8 mouse cellular contexts compared by ENCODE assay signal in the genomic region with DNA sequence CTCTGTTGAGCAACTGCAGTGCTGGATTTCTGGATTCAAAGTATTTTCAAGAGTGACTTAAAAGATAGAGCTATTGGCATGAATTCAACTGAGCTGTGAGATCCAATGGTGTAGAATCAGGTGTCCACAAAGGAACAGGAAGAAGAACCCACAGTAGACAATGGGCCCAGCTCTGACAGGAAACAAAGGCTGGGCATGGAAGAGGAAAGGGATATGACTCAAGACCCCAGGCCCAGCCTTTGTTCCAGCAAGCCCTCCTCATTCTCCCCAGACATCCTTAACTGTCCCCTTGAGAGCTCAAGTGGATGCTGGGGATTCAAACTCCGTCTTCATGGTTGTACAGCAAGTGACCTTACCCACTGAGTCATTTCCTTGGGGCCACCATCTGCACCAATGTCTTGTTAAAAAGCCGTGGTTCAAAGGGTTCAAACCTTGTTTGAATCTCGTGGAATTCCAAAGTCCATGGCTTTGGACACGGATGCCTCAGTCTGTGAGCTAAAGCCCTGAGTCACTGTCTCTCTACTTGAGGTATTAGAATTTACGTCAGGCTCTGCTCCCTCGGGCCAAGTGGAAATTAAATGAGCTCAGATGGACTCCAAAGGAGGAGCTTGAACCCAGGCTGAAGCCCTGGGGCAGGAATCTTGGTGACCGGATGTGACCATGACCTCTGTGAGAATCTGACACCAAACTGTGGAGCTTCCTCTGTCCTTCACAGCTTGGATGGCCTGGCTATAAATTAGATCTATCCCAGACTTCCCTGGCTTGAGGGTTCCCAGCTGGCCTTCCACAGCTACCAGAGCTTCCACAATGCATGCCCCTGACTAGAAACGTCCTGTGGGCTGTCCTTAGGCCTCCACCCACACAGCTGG. TPM values are rescaled to one million over a fixed set of nuclear protein-coding genes. Genes with fewer than 3 reads are reported as not detected.
DNase-seq lines count a peak whose midpoint lies in the region; ATAC-seq and TF ChIP-seq lines count a peak whose summit lies in the region.

No protein-coding gene starts in this region.

- H3K27ac ChIP-seq in hindbrain, embryonic 10.5 days: 0 out of 2 replicates have a peak overlapping the region, but pooled peaks have one; percentile 6
- H3K27ac ChIP-seq in hindbrain, embryonic 11.5 days (ENCODE audit: low read depth, low read length): no peak overlapping the region
- peak overlapping the region; percentile 46; the same call in 1 of the 2 replicates for H3K27ac ChIP-seq in intestine, postnatal 0 days (ENCODE audit: low read depth, low read length)
- H3K27ac ChIP-seq in lung, postnatal 0 days (ENCODE audit: low read length): peak overlapping the region; percentile 89
- H3K27ac ChIP-seq in midbrain, embryonic 16.5 days (ENCODE audit: low read length): no peak overlapping the region

- peaks cover 4% of the 10 kb centered on the region; the same call in 1 of the 2 replicates for H3K4me1 ChIP-seq in hindbrain, embryonic 10.5 days (replicated peaks)
- no peaks in the 10 kb centered on the region for H3K4me1 ChIP-seq in hindbrain, embryonic 11.5 days (replicated peaks; ENCODE audit: control insufficient read depth, insufficient read depth, low read length)
- H3K4me1 ChIP-seq in intestine, postnatal 0 days (replicated peaks; ENCODE audit: control insufficient read depth, insufficient read depth, low read length): no peaks in the 10 kb centered on the region
- peaks cover 8% of the 10 kb centered on the region; the same call in 1 of the 2 replicates for H3K4me1 ChIP-seq in lung, postnatal 0 days (ENCODE audit: insufficient read depth, low read depth, low read length)
- H3K4me1 ChIP-seq in midbrain, embryonic 16.5 days (ENCODE audit: control insufficient read depth, insufficient read depth, low read length): no peaks in the 10 kb centered on the region

- H3K9me3 ChIP-seq in hindbrain, embryonic 10.5 days: peaks cover 3% of the 10 kb centered on the region; the same call in 1 of the 2 replicates
- H3K9me3 ChIP-seq in hindbrain, embryonic 11.5 days (ENCODE audit: control insufficient read depth, low read length): no peaks in the 10 kb centered on the region
- no peaks in the 10 kb centered on the region for H3K9me3 ChIP-seq in intestine, postnatal 0 days (ENCODE audit: control insufficient read depth)
- no peaks in the 10 kb centered on the region for H3K9me3 ChIP-seq in lung, postnatal 0 days (ENCODE audit: low read length)
- no peaks in the 10 kb centered on the region for H3K9me3 ChIP-seq in midbrain, embryonic 16.5 days (replicated peaks; ENCODE audit: control insufficient read depth, low read length, poor library complexity, severe bottlenecking)

- ATAC-seq in hindbrain, embryonic 11.5 days (ENCODE audit: low FRiP score): no peak
- ATAC-seq in intestine, postnatal 0 days: 0 out of 2 replicates have a peak, but pooled peaks have one; percentile 19
- peak; percentile 75 for ATAC-seq in lung, postnatal 0 days
- ATAC-seq in midbrain, embryonic 16.5 days: no peak

- peaks cover 99% of the 10 kb centered on the region for H3K36me3 ChIP-seq in hindbrain, embryonic 10.5 days
- H3K36me3 ChIP-seq in hindbrain, embryonic 11.5 days (ENCODE audit: control insufficient read depth, insufficient read depth, low read length): 0 out of 2 replicates have a peak, but pooled peaks cover 3% of the 10 kb centered on the region
- H3K36me3 ChIP-seq in intestine, postnatal 0 days (ENCODE audit: control insufficient read depth, insufficient read depth): peaks cover 65% of the 10 kb centered on the region
- H3K36me3 ChIP-seq in lung, postnatal 0 days (ENCODE audit: insufficient read depth, low read length): peaks cover 55% of the 10 kb centered on the region
- no peaks in the 10 kb centered on the region for H3K36me3 ChIP-seq in midbrain, embryonic 16.5 days (ENCODE audit: control insufficient read depth, insufficient read depth, low read length)

- DNase-seq in hindbrain, embryonic 10.5 days (ENCODE audit: low spot score): no peak
- no peak for DNase-seq in hindbrain, embryonic 11.5 days (ENCODE audit: low spot score)
- DNase-seq in embryo, embryonic 11 days: peak; percentile 21
- DNase-seq in lung, postnatal 0 days (ENCODE audit: low spot score): peak; percentile 91
- no peak for DNase-seq in thymus, postnatal 10 days (ENCODE audit: low spot score in 2 of 2)
- no peak for DNase-seq in thymus, postnatal 25 days

- H3K4me2 ChIP-seq in hindbrain, embryonic 11.5 days (replicated peaks; ENCODE audit: low read depth, low read length): no peak overlapping the region
- H3K4me2 ChIP-seq in intestine, postnatal 0 days (replicated peaks; ENCODE audit: low read depth): no peak overlapping the region
- no peak overlapping the region for H3K4me2 ChIP-seq in lung, postnatal 0 days (replicated peaks; ENCODE audit: low read depth, low read length)
- H3K4me2 ChIP-seq in midbrain, embryonic 16.5 days (ENCODE audit: low read length): no peak overlapping the region

- TF ChIP-seq EP300 in lung, postnatal 0 days (IDR thresholded peaks at IDR 0.05): peak; percentile 76

- WGBS in hindbrain, embryonic 10.5 days: 74% methylated on average over 8 of the region's 8 CpGs
- WGBS in hindbrain, embryonic 11.5 days: 73% methylated on average over 8 of the region's 8 CpGs
- WGBS in intestine, postnatal 0 days: 55% methylated on average over 8 of the region's 8 CpGs
- 31% methylated on average over 8 of the region's 8 CpGs for WGBS in lung, postnatal 0 days
- WGBS in midbrain, embryonic 16.5 days: 75% methylated on average over 8 of the region's 8 CpGs

- TF ChIP-seq CTCF in intestine, postnatal 0 days (IDR thresholded peaks at IDR 0.05; ENCODE audit: low read depth): no peak
- TF ChIP-seq CTCF in lung, postnatal 0 days (IDR thresholded peaks at IDR 0.05): no peak

- no peak overlapping the region for H3K9ac ChIP-seq in hindbrain, embryonic 11.5 days (ENCODE audit: low read depth, low read length)
- H3K9ac ChIP-seq in intestine, postnatal 0 days (ENCODE audit: low read depth, low read length): no peak overlapping the region
- H3K9ac ChIP-seq in lung, postnatal 0 days (replicated peaks; ENCODE audit: low read depth): no peak overlapping the region
- H3K9ac ChIP-seq in midbrain, embryonic 16.5 days (ENCODE audit: low read depth, low read length): no peak overlapping the region

- H3K27me3 ChIP-seq in hindbrain, embryonic 10.5 days (ENCODE audit: insufficient read depth, poor library complexity, severe bottlenecking): no peaks in the 10 kb centered on the region
- H3K27me3 ChIP-seq in hindbrain, embryonic 11.5 days (ENCODE audit: control insufficient read depth, insufficient read depth, low read length): no peaks in the 10 kb centered on the region
- H3K27me3 ChIP-seq in intestine, postnatal 0 days (replicated peaks; ENCODE audit: control insufficient read depth, insufficient read depth, low read length): no peaks in the 10 kb centered on the region
- H3K27me3 ChIP-seq in lung, postnatal 0 days (replicated peaks; ENCODE audit: insufficient read depth, low read length): no peaks in the 10 kb centered on the region
- no peaks in the 10 kb centered on the region for H3K27me3 ChIP-seq in midbrain, embryonic 16.5 days (ENCODE audit: control insufficient read depth, insufficient read depth, low read depth, low read length)

- no peak overlapping the region for H3K4me3 ChIP-seq in hindbrain, embryonic 10.5 days
- no peak overlapping the region for H3K4me3 ChIP-seq in hindbrain, embryonic 11.5 days (ENCODE audit: low read depth, low read length)
- H3K4me3 ChIP-seq in intestine, postnatal 0 days (ENCODE audit: low read depth, low read length): no peak overlapping the region
- no peak overlapping the region for H3K4me3 ChIP-seq in lung, postnatal 0 days (ENCODE audit: low read depth, low read length)
- no peak overlapping the region for H3K4me3 ChIP-seq in midbrain, embryonic 16.5 days (ENCODE audit: low read depth, low read length)

RNA-seq across cellular contexts. Expression of a gene that starts 17.1 kb away (rescaled TPM):
- polyA plus RNA-seq in hindbrain, embryonic 10.5 days (2016; fragmentation: Nextera tagmentation; extraction: Ambion mirVana): 400 and 454 TPM in 2 replicates
- polyA plus RNA-seq in hindbrain, embryonic 11.5 days (2014; fragmentation: Nextera tagmentation; extraction: Ambion mirVana): 528 and 573 TPM in 2 replicates
- polyA plus RNA-seq in intestine, postnatal 0 days (2015; fragmentation: Nextera tagmentation; extraction: Ambion mirVana): 931 and 943 TPM in 2 replicates
- polyA plus RNA-seq in lung, postnatal 0 days (2015; fragmentation: Nextera tagmentation; extraction: Ambion mirVana): 3,302 and 3,486 TPM in 2 replicates
- polyA plus RNA-seq in midbrain, embryonic 16.5 days (2015; fragmentation: Nextera tagmentation; extraction: Ambion mirVana): 426 and 452 TPM in 2 replicates

RNA-seq across cellular contexts. Expression of a gene that starts 55.2 kb away (rescaled TPM):
- polyA plus RNA-seq in hindbrain, embryonic 10.5 days (2016; fragmentation: Nextera tagmentation; extraction: Ambion mirVana): 269 and 322 TPM in 2 replicates
- polyA plus RNA-seq in hindbrain, embryonic 11.5 days (2014; fragmentation: Nextera tagmentation; extraction: Ambion mirVana): 248 and 262 TPM in 2 replicates
- polyA plus RNA-seq in intestine, postnatal 0 days (2015; fragmentation: Nextera tagmentation; extraction: Ambion mirVana): 637 and 641 TPM in 2 replicates
- polyA plus RNA-seq in lung, postnatal 0 days (2015; fragmentation: Nextera tagmentation; extraction: Ambion mirVana): 440 and 498 TPM in 2 replicates
- polyA plus RNA-seq in midbrain, embryonic 16.5 days (2015; fragmentation: Nextera tagmentation; extraction: Ambion mirVana): 196 and 215 TPM in 2 replicates

Comparison
In these comparisons a context has a peak if more than half of its experiments do, and no peak if none do; other contexts are left out.
1. H3K27ac ChIP-seq: peak in hindbrain, embryonic 10.5 days (single experiment), intestine, postnatal 0 days (single experiment) and lung, postnatal 0 days (single experiment); none in hindbrain, embryonic 11.5 days (single experiment) and midbrain, embryonic 16.5 days (single experiment).
2. DNase-seq: peak in embryo, embryonic 11 days (single experiment) and lung, postnatal 0 days (single experiment); none in hindbrain, embryonic 10.5 days (single experiment), hindbrain, embryonic 11.5 days (single experiment), thymus, postnatal 10 days (0 of 2) and thymus, postnatal 25 days (single experiment).
3. ATAC-seq: peak in intestine, postnatal 0 days (single experiment) and lung, postnatal 0 days (single experiment); none in hindbrain, embryonic 11.5 days (single experiment) and midbrain, embryonic 16.5 days (single experiment).